Mouse (Mus musculus): ENCODE results near the gene Ppp2r5c. TPM values are rescaled to one million over a fixed set of nuclear protein-coding genes. Genes with fewer than 3 reads are reported as not detected.

Gene Ppp2r5c
- total and polyA plus RNA-seq, 2 experiments, result 12.5 to 29.4 TPM

DNA sequence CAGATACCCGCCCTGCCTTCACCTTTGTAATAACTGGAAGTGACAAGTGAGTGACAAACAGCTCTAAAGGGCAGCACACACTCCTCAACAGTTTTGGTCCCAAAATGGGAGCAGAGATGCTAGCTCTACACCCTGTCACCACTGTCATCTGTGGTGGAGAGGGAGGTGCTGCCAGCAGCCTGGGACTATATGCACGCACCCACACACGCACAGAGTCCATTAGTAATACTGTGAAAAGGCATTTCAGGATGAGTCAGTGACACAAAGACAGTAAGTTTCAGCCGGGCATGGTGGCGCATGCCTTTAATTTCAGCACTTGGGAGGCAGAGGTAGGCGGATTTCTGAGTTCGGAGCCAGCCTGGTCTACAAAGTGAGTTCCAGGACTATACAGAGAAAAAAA lies 111.3 kb downstream of the Ppp2r5c start:
- H3K79me2 ChIP-seq (ENCODE audit: control insufficient read depth, insufficient read depth, low read length), result no peaks in the 10 kb centered on the region
- peaks cover 16% of the 10 kb centered on the region for H3K36me3 ChIP-seq (ENCODE audit: control insufficient read depth, insufficient read depth, low read length)
- no peak for DNase-seq (ENCODE audit: extremely low read depth, low read depth, low spot score)
- whole genome bisulfite sequencing, result over 99% methylated on average over 7 of the region's 7 CpGs
- H3K27me3 ChIP-seq (ENCODE audit: control insufficient read depth, insufficient read depth, low read length), result no peaks in the 10 kb centered on the region
- no peak overlapping the region for H3K27ac ChIP-seq (replicated peaks; ENCODE audit: insufficient read depth, low read depth, low read length)
- TF ChIP-seq CTCF (IDR thresholded peaks at IDR 0.05; ENCODE audit: low read depth, low read length) (no peak), POLR2A (IDR thresholded peaks at IDR 0.05; ENCODE audit: extremely low read depth, insufficient read depth, low read length) (no peak)
- H3K4me1 ChIP-seq (ENCODE audit: control insufficient read depth, insufficient read depth, low read length), result no peaks in the 10 kb centered on the region
- H3K9ac ChIP-seq (ENCODE audit: low read depth, low read length), result no peak overlapping the region
- no peak overlapping the region for H3K4me3 ChIP-seq (ENCODE audit: insufficient read depth, low read depth, low read length)

DNA sequence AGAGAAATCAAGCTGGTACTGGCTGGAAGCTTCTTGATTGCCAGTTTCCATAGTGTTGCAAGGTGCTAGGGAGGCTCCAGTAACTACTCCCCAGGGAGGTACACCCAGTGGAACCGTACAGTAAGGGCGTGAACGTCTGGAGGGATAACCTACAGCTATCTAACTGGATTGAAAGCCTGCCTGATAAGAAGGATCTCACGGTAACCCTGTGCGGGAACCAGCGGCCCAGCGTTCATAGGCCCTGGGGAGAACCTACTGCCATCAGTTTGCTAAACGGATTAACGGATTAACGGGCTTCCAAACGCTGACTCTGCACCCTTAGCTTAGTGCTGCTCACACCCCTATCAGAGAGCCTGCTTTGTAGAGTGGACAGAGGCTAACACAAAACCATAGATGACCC lies 116.5 kb downstream of the Ppp2r5c start:
- no peak for DNase-seq (ENCODE audit: extremely low read depth, low read depth, low spot score)
- TF ChIP-seq CTCF (IDR thresholded peaks at IDR 0.05; ENCODE audit: low read depth, low read length), result no peak
- TF ChIP-seq POLR2A (IDR thresholded peaks at IDR 0.05; ENCODE audit: extremely low read depth, insufficient read depth, low read length), result no peak
- H3K36me3 ChIP-seq (ENCODE audit: control insufficient read depth, insufficient read depth, low read length), result peaks cover 7% of the 10 kb centered on the region; the same call in 1 of the 2 replicates
- no peaks in the 10 kb centered on the region for H3K79me2 ChIP-seq (ENCODE audit: control insufficient read depth, insufficient read depth, low read length)
- no peak overlapping the region for H3K9ac ChIP-seq (ENCODE audit: low read depth, low read length)
- H3K4me3 ChIP-seq (ENCODE audit: insufficient read depth, low read depth, low read length), result no peak overlapping the region
- no peaks in the 10 kb centered on the region for H3K27me3 ChIP-seq (ENCODE audit: control insufficient read depth, insufficient read depth, low read length)
- H3K27ac ChIP-seq (replicated peaks; ENCODE audit: insufficient read depth, low read depth, low read length), result no peak overlapping the region
- 90% methylated on average over 11 of the region's 11 CpGs for WGBS
- no peaks in the 10 kb centered on the region for H3K4me1 ChIP-seq (ENCODE audit: control insufficient read depth, insufficient read depth, low read length)

DNA sequence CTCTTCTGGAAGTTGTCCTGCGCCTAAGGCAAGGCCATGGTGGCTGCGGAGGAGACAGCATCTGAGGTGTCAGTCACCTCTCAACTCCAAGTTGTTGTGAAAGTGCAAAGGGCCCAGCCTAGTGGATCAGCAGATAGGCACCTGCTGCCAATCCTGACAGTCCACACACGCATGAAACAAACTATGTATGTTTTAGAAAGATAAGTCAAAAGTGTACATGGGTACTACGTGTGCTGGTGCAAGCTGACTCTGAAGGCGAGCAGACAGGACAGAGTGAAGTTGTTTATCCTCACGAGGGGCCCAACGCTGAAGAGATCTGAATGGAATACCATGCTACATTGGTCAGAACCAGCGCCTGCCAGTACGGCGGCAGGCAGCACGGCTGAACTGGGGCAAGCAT lies 117.9 kb downstream of the Ppp2r5c start:
- TF ChIP-seq CTCF (IDR thresholded peaks at IDR 0.05; ENCODE audit: low read depth, low read length), result no peak
- no peak for TF ChIP-seq POLR2A (IDR thresholded peaks at IDR 0.05; ENCODE audit: extremely low read depth, insufficient read depth, low read length)
- Histone ChIP-seq H3K4me3 (ENCODE audit: insufficient read depth, low read depth, low read length) (no peak overlapping the region), H3K79me2 (ENCODE audit: control insufficient read depth, insufficient read depth, low read length) (no peaks in the 10 kb centered on the region), H3K36me3 (ENCODE audit: control insufficient read depth, insufficient read depth, low read length) (peaks cover 13% of the 10 kb centered on the region; the same call in 1 of the 2 replicates), H3K9ac (ENCODE audit: low read depth, low read length) (no peak overlapping the region), H3K27me3 (ENCODE audit: control insufficient read depth, insufficient read depth, low read length) (no peaks in the 10 kb centered on the region), H3K27ac (replicated peaks; ENCODE audit: insufficient read depth, low read depth, low read length) (no peak overlapping the region), H3K4me1 (ENCODE audit: control insufficient read depth, insufficient read depth, low read length) (no peaks in the 10 kb centered on the region)
- no peak for DNase-seq (ENCODE audit: extremely low read depth, low read depth, low spot score)
- 94% methylated on average over 11 of the region's 11 CpGs for WGBS

DNA sequence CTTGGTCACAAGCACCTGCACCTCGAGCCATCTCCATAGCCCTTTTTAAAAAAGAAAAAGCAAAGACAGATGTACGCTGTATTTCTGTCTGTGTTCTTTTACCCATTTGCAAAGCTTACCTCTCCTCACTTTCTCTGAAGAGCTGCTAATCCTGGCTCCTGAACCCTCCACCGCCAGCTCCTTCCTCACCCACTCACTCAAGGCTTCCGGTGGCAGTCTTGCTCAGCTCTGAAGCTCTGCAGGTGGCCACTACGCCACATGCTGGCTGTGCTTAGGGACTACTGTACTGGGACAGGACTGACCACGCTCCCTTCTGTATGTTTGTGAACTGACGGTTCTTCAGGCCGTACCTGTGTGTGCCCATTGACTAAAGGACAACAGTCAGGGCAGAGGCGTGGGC lies 119.4 kb downstream of the Ppp2r5c start:
- WGBS, result 94% methylated on average over 9 of the region's 9 CpGs
- peaks cover 17% of the 10 kb centered on the region; the same call in 1 of the 2 replicates for H3K36me3 ChIP-seq (ENCODE audit: control insufficient read depth, insufficient read depth, low read length)
- no peak for TF ChIP-seq CTCF (IDR thresholded peaks at IDR 0.05; ENCODE audit: low read depth, low read length)
- TF ChIP-seq POLR2A (IDR thresholded peaks at IDR 0.05; ENCODE audit: extremely low read depth, insufficient read depth, low read length), result no peak

DNA sequence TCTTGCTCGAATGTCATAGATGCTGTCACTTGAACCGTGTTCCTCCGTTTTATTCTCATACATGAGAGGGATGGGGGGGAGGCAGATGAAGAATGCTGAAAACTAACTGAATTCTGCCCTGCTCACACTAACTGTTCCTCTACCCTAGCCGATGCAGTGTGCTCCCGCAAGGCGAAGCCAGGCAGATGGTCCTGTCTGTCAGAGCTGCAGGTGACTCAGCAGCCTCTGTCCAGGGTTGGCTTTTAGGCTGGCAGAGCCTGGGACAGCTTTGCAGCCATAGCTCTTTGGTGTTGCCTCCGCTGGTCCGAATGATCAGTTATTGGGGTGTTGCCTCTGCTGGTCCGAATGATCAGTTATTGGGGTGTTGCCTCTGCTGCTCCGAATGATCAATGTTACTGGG lies 124.1 kb downstream of the Ppp2r5c start:
- H3K27ac ChIP-seq (replicated peaks; ENCODE audit: insufficient read depth, low read depth, low read length), result no peak overlapping the region
- DNase-seq (ENCODE audit: extremely low read depth, low read depth, low spot score), result no peak
- no peak overlapping the region for H3K9ac ChIP-seq (ENCODE audit: low read depth, low read length)
- H3K36me3 ChIP-seq (ENCODE audit: control insufficient read depth, insufficient read depth, low read length), result peaks cover 16% of the 10 kb centered on the region; the same call in 1 of the 2 replicates
- H3K79me2 ChIP-seq (ENCODE audit: control insufficient read depth, insufficient read depth, low read length), result no peaks in the 10 kb centered on the region
- WGBS, result 96% methylated on average over 10 of the region's 10 CpGs
- H3K27me3 ChIP-seq (ENCODE audit: control insufficient read depth, insufficient read depth, low read length), result no peaks in the 10 kb centered on the region
- no peak for TF ChIP-seq CTCF (IDR thresholded peaks at IDR 0.05; ENCODE audit: low read depth, low read length)
- TF ChIP-seq POLR2A (IDR thresholded peaks at IDR 0.05; ENCODE audit: extremely low read depth, insufficient read depth, low read length), result no peak
- no peaks in the 10 kb centered on the region for H3K4me1 ChIP-seq (ENCODE audit: control insufficient read depth, insufficient read depth, low read length)
- H3K4me3 ChIP-seq (ENCODE audit: insufficient read depth, low read depth, low read length), result no peak overlapping the region

More for the DNA sequence above, 119.4 kb downstream of the Ppp2r5c start:
- Histone ChIP-seq H3K9ac (ENCODE audit: low read depth, low read length) (no peak overlapping the region), H3K4me1 (ENCODE audit: control insufficient read depth, insufficient read depth, low read length) (no peaks in the 10 kb centered on the region), H3K79me2 (ENCODE audit: control insufficient read depth, insufficient read depth, low read length) (no peaks in the 10 kb centered on the region), H3K4me3 (ENCODE audit: insufficient read depth, low read depth, low read length) (no peak overlapping the region), H3K27me3 (ENCODE audit: control insufficient read depth, insufficient read depth, low read length) (no peaks in the 10 kb centered on the region), H3K27ac (replicated peaks; ENCODE audit: insufficient read depth, low read depth, low read length) (no peak overlapping the region)
- DNase-seq (ENCODE audit: extremely low read depth, low read depth, low spot score), result no peak

DNA sequence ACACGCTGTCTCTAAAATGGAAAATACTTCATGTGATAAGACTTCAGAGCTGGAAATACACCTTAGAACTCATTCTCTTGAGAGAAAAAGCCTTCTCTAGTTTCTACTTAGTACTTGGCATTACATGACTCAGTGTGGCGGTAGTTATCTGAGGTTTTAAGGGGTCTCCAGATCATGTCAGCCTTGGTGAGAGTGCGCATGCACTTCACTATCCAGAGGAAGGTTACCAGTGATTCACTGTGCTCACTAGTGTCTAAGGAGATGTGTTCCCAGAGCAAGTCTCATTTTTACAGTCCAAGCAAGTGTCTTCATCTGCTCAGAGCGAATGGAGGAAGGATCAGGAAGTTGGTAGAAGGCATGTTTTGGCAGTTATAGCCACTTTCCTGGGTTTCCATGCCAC lies 125.4 kb downstream of the Ppp2r5c start:
- no peaks in the 10 kb centered on the region for H3K79me2 ChIP-seq (ENCODE audit: control insufficient read depth, insufficient read depth, low read length)
- TF ChIP-seq POLR2A (IDR thresholded peaks at IDR 0.05; ENCODE audit: extremely low read depth, insufficient read depth, low read length) (no peak), CTCF (IDR thresholded peaks at IDR 0.05; ENCODE audit: low read depth, low read length) (no peak)
- no peaks in the 10 kb centered on the region for H3K4me1 ChIP-seq (ENCODE audit: control insufficient read depth, insufficient read depth, low read length)
- 96% methylated on average over 4 of the region's 4 CpGs for WGBS
- no peak overlapping the region for H3K4me3 ChIP-seq (ENCODE audit: insufficient read depth, low read depth, low read length)
- no peak overlapping the region for H3K27ac ChIP-seq (replicated peaks; ENCODE audit: insufficient read depth, low read depth, low read length)
- no peaks in the 10 kb centered on the region for H3K27me3 ChIP-seq (ENCODE audit: control insufficient read depth, insufficient read depth, low read length)
- DNase-seq (ENCODE audit: extremely low read depth, low read depth, low spot score), result no peak
- H3K36me3 ChIP-seq (ENCODE audit: control insufficient read depth, insufficient read depth, low read length), result peaks cover 16% of the 10 kb centered on the region; the same call in 1 of the 2 replicates
- H3K9ac ChIP-seq (ENCODE audit: low read depth, low read length), result no peak overlapping the region
